Mouse (Mus musculus) small intestine, adult 2 months (tissue): ENCODE measurements around the gene C2cd2l. TPM values are rescaled to one million over a fixed set of nuclear protein-coding genes. Genes with fewer than 3 reads are reported as not detected.
A peak's percentile ranks its signal among the peaks of the same experiment; 100 is the strongest.

Source experiments
- H3K27ac ChIP-seq: fragments of 200-500 bp; 2 replicates; pipeline ENCODE4 v1.5.1; 2012; ENCODE audit warnings: low read depth, low read length, control low read depth, inconsistent platforms; ENCODE audit not compliant: insufficient read depth
- H3K27me3 ChIP-seq: fragments of 200-500 bp; 2 replicates; pipeline ENCODE4 v1.6.1; 2012; ENCODE audit warnings: mild to moderate bottlenecking, moderate library complexity, low read length, inconsistent platforms; ENCODE audit not compliant: control insufficient read depth, insufficient read depth
- H3K36me3 ChIP-seq: fragments of 200-500 bp; 2 replicates; pipeline ENCODE4 v1.6.1; 2012; ENCODE audit warnings: mild to moderate bottlenecking, low read length, control low read depth, inconsistent platforms; ENCODE audit not compliant: control insufficient read depth, insufficient read depth
- H3K4me1 ChIP-seq: fragments of 200-500 bp; 2 replicates; pipeline ENCODE4 v1.6.1; 2012; ENCODE audit warnings: low read length, inconsistent platforms, mixed read lengths; ENCODE audit not compliant: control insufficient read depth, insufficient read depth, insufficient read length
- H3K4me3 ChIP-seq: fragments of 200-500 bp; 2 replicates; pipeline ENCODE4 v1.5.1; 2012; ENCODE audit warnings: low read depth, mild to moderate bottlenecking, control low read depth, inconsistent platforms, low read length, moderate library complexity
- CTCF ChIP-seq: fragments of 200-500 bp; IDR thresholded peaks from 2 replicates; pipeline ENCODE4 v1.5.1; 2012; ENCODE audit warnings: low read depth, mild to moderate bottlenecking, control low read depth, inconsistent platforms, low read length, moderate library complexity, mixed read lengths; ENCODE audit not compliant: insufficient replicate concordance, insufficient read length; ENCODE audit errors: extremely low read depth
- POLR2A ChIP-seq: fragments of 200-500 bp; IDR thresholded peaks from 2 replicates; pipeline ENCODE4 v1.6.1; 2012; ENCODE audit warnings: low read depth, mild to moderate bottlenecking, control low read depth, inconsistent platforms, low read length, moderate library complexity
- WGBS: fragments of 180-500 bp; shearing (Covaris S2); methylation state at CpG from one replicate; pipeline ENCODE4 v1.1.7; 2018; 5-methylcytosine and 5-hydroxymethylcytosine counted together
- polyA plus RNA-seq: library from polyadenylated mRNA; depleted of rRNA; stranded (reverse); fragments of >200 nt; gene quantifications from 2 replicates; pipeline ENCODE4 v1.2.3, GENCODE M21; 2012

C2cd2l gene
- polyA plus RNA-seq, 1 experiment, result 257 TPM

DNA sequence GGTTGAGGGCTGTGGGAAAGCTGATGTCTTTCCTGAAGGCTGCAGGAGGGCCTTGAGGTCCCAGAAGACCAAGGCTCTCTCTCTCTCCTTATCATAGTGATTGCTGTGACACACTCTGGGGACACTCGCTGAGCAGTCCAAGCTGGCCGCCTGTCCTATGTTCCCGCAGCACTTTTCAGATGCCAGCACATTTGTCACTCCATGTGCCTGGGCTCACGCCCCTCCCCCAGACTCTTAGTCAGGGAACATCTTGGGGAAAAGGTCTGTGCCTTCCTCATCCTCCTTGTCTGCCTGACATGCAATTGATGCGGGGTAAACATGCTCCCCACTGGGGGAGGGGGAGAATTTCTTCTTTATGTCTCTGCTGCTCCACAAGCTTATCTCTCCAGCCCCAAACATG is 36.9 kb downstream of the C2cd2l start:
- WGBS, result 51% methylated on average over 5 of the region's 5 CpGs

DNA sequence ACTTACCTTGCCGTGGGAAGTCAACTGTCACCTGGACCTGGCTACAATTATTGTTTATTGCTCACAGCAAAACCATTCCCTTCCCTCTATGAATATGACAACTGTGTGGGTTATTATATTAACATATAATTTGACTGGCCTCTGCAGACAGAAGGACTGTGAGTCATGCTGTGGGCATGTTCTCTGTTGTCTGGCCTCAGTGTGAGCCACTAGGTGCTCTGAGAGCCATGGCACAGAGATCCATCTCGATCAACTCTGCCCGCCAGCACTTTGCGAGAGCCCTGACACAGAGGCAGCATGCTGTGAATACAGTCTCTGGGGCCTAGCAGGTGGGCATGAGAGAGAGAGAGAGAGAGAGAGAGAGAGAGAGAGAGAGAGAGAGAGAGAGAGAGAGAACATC is 50.1 kb downstream of the C2cd2l start:
- 73% methylated on average over 4 of the region's 4 CpGs for WGBS
- TF ChIP-seq CTCF (no peak), POLR2A (no peak)
- Histone ChIP-seq H3K27ac (no peak overlapping the region), H3K36me3 (no peaks in the 10 kb centered on the region), H3K4me3 (no peak overlapping the region), H3K27me3 (no peaks in the 10 kb centered on the region), H3K4me1 (peaks cover 2% of the 10 kb centered on the region; the same call in 1 of the 2 replicates)

More for the DNA sequence above, 36.9 kb downstream of the C2cd2l start:
- H3K4me3 ChIP-seq, result no peak overlapping the region
- no peak for TF ChIP-seq POLR2A
- TF ChIP-seq CTCF, result no peak
- peaks cover 10% of the 10 kb centered on the region for H3K4me1 ChIP-seq
- H3K27ac ChIP-seq, result no peak overlapping the region
- H3K27me3 ChIP-seq, result peaks cover 20% of the 10 kb centered on the region
- no peaks in the 10 kb centered on the region for H3K36me3 ChIP-seq

DNA sequence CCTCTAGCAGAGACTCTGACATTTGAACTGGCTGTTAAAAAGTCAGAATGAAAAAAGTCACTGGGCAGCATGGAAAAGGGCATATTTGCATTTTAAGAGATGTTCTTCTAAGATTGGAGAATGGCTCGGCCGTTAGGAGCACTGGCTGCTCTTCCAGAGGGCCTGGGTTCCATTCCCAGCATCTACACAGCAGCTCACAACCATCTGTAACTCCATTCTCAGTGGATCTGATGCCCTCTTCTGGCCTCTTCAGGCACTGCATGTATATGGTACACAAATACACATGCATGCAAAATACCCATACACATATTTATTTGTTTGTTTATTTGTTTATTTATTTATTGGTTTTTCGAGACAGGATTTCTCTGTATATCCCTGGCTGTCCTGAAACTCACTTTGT is 51.0 kb downstream of the C2cd2l start:
- Histone ChIP-seq H3K4me3 (no peak overlapping the region), H3K36me3 (peaks cover under 1% of the 10 kb centered on the region; the same call in 1 of the 2 replicates), H3K4me1 (peaks cover 2% of the 10 kb centered on the region; the same call in 1 of the 2 replicates), H3K27ac (no peak overlapping the region), H3K27me3 (no peaks in the 10 kb centered on the region)
- 78% methylated on average over 3 of the region's 3 CpGs for WGBS
- TF ChIP-seq POLR2A (no peak), CTCF (peak; percentile 43; the same call in 1 of the 2 replicates)

DNA sequence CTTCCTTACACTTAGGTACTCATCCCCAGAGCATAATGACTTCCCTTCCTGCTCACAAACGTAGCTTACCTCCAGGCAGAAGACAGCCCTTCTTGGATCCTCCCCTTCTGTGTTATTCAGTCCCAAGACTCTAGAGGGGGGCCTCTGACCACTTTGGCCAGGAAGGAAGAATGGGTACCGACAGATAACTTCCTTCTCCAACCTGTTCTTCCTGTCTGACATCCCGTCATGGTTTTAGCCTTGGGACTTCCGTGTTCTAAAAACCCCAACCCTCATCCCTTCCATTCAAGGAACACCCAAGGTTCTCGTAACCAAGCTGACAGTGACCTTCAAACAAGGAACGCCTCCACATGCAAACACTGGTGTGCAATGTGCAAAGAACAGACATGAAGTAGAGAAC is 51.7 kb downstream of the C2cd2l start, which contains the start of gene Nlrx1:
Gene Nlrx1 (minus strand): TSS at position 168 of the 400 bp plus-strand sequence.
- peaks cover 2% of the 10 kb centered on the region; the same call in 1 of the 2 replicates for H3K4me1 ChIP-seq
- H3K4me3 ChIP-seq, result peak within 1 kb of the TSS; percentile 73
- TF ChIP-seq CTCF, result no peak
- no peak for TF ChIP-seq POLR2A
- H3K27me3 ChIP-seq, result no peaks in the 10 kb centered on the region
- WGBS, result 30% methylated on average over 6 of the region's 6 CpGs
- H3K36me3 ChIP-seq, result peaks cover 2% of the 10 kb centered on the region; the same call in 1 of the 2 replicates
- peak within 1 kb of the TSS; percentile 82 for H3K27ac ChIP-seq

DNA sequence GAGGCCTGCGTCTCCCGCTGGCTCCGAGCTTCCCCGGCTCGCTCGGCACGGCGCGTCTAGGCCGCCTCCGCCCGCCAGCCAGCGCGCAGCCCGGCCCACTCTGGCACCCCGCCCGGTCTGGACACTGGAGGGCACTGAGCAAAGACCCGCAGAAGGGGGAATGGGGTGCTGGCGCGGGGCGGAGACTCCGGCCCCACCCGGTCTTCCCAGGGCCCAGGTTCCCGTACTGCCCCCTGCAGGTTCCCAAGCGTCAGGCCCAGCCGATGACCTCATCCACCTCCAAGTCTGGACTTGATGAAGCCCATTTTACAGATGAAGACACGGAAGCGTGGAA is 52.1 kb downstream of the C2cd2l start:
- peaks cover 2% of the 10 kb centered on the region; the same call in 1 of the 2 replicates for H3K4me1 ChIP-seq
- peak overlapping the region; percentile 73 for H3K4me3 ChIP-seq
- peaks cover 2% of the 10 kb centered on the region; the same call in 1 of the 2 replicates for H3K36me3 ChIP-seq
- H3K27ac ChIP-seq, result peak overlapping the region; percentile 82
- WGBS, result 3% methylated on average over 28 of the region's 28 CpGs
- TF ChIP-seq CTCF (peak; percentile 85), POLR2A (no peak; the same call in 1 of the 2 replicates)
- H3K27me3 ChIP-seq, result no peaks in the 10 kb centered on the region

DNA sequence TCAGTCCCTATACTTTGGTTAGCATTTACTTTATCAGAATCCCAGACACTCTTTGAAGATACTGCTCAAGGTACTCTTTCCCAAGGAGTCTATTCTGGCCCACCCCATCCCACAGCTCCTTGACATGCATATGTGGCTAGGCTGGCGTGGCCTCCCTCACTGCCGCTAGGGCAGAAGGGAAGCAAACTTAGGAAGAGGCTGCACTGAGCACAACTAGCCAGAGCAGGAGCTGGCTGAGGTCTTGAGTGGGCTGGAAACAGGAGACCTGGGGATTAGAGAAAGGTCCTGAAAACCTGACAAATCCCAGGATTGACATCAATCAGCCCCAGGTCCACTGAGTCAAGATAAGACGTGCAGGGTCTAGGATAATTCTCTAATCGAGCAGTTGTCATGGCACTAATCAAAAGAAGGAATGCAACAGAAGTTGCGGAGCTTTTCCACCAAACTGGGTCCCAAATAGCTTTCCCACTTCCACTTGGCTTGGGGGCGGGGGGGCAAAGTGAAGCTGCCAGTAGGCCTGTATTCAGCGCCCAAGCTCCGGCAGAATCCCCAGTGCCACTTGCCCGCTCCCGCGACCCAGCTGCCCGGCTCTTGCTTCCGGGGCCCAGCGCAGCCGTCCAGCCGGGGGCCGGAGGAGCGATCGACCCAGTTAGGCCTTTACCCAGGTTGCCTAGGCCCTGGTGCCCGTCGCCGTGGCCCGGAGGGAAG is 52.6 kb downstream of the C2cd2l start:
- WGBS, result 6% methylated on average over 23 of the region's 23 CpGs

DNA sequence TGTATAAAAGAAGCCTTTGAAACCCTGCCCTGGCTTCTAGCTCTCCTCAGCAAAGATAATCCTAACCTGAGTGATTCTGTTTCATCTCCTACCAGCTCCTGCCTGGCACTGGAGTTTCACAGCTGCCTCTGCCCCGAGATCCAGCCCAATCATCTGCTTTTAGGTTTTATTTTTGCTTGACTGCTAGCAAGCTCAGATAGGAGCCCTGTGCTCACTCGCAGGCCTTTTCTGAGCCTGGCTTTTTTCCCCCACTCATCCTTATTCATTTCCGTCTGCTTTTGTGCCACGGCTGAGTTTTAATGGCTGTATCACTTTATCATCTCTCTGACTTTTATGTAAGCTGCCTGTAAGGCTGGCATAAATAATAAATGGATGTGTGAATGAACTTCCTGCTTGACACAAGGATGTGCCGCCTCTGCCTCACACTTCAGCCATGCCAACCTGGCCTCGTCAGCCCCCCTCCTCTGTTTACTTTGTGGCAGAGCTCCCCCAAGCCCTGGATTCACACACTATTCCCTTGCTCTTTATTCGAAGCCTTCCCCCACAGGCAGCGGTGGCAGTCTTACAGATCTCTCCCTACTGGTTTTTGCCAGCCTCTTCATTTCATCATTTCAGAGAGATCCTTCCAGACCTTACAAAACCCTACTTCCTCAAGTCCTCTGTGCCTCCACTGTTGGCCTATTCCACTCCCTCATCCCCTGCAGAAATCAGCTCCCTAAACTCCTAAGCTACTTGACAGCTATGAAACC is 53.4 kb downstream of the C2cd2l start:
- peaks cover 2% of the 10 kb centered on the region; the same call in 1 of the 2 replicates for H3K4me1 ChIP-seq
- no peak overlapping the region for H3K4me3 ChIP-seq

More for the DNA sequence above, 52.6 kb downstream of the C2cd2l start:
- peak overlapping the region; percentile 82 for H3K27ac ChIP-seq
- H3K27me3 ChIP-seq, result no peaks in the 10 kb centered on the region
- H3K4me3 ChIP-seq, result peak overlapping the region; percentile 73
- no peak for TF ChIP-seq CTCF
- no peak for TF ChIP-seq POLR2A
- peaks cover 2% of the 10 kb centered on the region; the same call in 1 of the 2 replicates for H3K4me1 ChIP-seq
- H3K36me3 ChIP-seq, result peaks cover 2% of the 10 kb centered on the region; the same call in 1 of the 2 replicates

More for the DNA sequence above, 53.4 kb downstream of the C2cd2l start:
- Histone ChIP-seq H3K27me3 (no peaks in the 10 kb centered on the region), H3K36me3 (peaks cover 5% of the 10 kb centered on the region; the same call in 1 of the 2 replicates), H3K27ac (no peak overlapping the region)
- 83% methylated on average over 8 of the region's 8 CpGs for WGBS
- no peak for TF ChIP-seq CTCF
- no peak for TF ChIP-seq POLR2A
